Mouse (Mus musculus) heart, postnatal 0 days (tissue): ENCODE results near the gene Arap1. TPM values are rescaled to one million over a fixed set of nuclear protein-coding genes. Genes with fewer than 3 reads are reported as not detected.

Source experiments
- ATAC-seq: fragments of 200-750 bp; cut with Nextera tagmentation; 2 replicates; pipeline ENCODE4 v1.8.0; 2017; ENCODE audit warnings: low read depth, moderate number of reproducible peaks, moderate library complexity; ENCODE audit not compliant: insufficient read depth
- DNase-seq: peaks from one replicate; pipeline ENCODE4 v3.0.0-alpha.2; 2016; ENCODE audit warnings: low spot score
- H3K27ac ChIP-seq: fragments of 300-500 bp; sonication (generic); 2 replicates; pipeline ENCODE4 v1.5.1; 2014; ENCODE audit warnings: low read depth, mild to moderate bottlenecking
- H3K27me3 ChIP-seq: fragments of 300-500 bp; sonication (generic); 2 replicates; pipeline ENCODE4 v1.6.1; 2014; ENCODE audit warnings: low read length, mixed read lengths; ENCODE audit not compliant: control insufficient read depth, insufficient read depth
- H3K36me3 ChIP-seq: fragments of 300-500 bp; sonication (generic); replicated peaks from 2 replicates; pipeline ENCODE4 v1.6.1; 2014; ENCODE audit warnings: low read length, mixed read lengths; ENCODE audit not compliant: control insufficient read depth, insufficient read depth
- H3K4me1 ChIP-seq: fragments of 300-500 bp; sonication (generic); 2 replicates; pipeline ENCODE4 v1.6.1; 2014; ENCODE audit warnings: antibody characterized with exemption; ENCODE audit not compliant: control insufficient read depth, insufficient read depth
- H3K4me2 ChIP-seq: fragments of 300-500 bp; sonication (generic); 2 replicates; pipeline ENCODE4 v1.6.1; 2014; ENCODE audit warnings: low read depth, mild to moderate bottlenecking, low read length, moderate library complexity
- H3K4me3 ChIP-seq: fragments of 300-500 bp; sonication (generic); 2 replicates; pipeline ENCODE4 v1.5.1; 2014; ENCODE audit warnings: low read depth, low read length
- H3K9ac ChIP-seq: fragments of 300-500 bp; sonication (generic); replicated peaks from 2 replicates; pipeline ENCODE4 v1.6.1; 2014; ENCODE audit warnings: low read depth, low read length, mixed read lengths
- H3K9me3 ChIP-seq: fragments of 300-500 bp; sonication (generic); replicated peaks from 2 replicates; pipeline ENCODE4 v1.6.1; 2016; ENCODE audit warnings: low read length; ENCODE audit not compliant: control insufficient read depth
- CTCF ChIP-seq: IDR thresholded peaks from 2 replicates; pipeline ENCODE4 v1.5.1; 2016; ENCODE audit warnings: antibody characterized with exemption, control low read depth, low read depth
- EP300 ChIP-seq: IDR thresholded peaks from 2 replicates; pipeline ENCODE4 v1.6.1; 2016; ENCODE audit warnings: antibody characterized with exemption, low read depth
- WGBS: fragments of 180-500 bp; shearing (Covaris S2); extraction: QIAGEN DNeasy Blood & Tissue Kit; methylation state at CpG from one replicate; pipeline ENCODE4 v1.1.7; 2014; 5-methylcytosine and 5-hydroxymethylcytosine counted together
- polyA plus RNA-seq: library from polyadenylated mRNA; unstranded; fragments of >200 nt; fragmentation: Nextera tagmentation; extraction: Ambion mirVana; gene quantifications from 2 replicates; pipeline ENCODE4 v1.2.1, GENCODE M21; 2015
- total RNA-seq: library from RNA; depleted of rRNA; stranded (reverse); fragments of >200 nt; gene quantifications from 2 replicates; pipeline ENCODE4 v1.2.3, GENCODE M21; 2014; ENCODE audit warnings: low replicate concordance

Arap1 gene
- total and polyA plus RNA-seq, 2 experiments from 2014 or later, result 18.6 to 101 TPM

DNA sequence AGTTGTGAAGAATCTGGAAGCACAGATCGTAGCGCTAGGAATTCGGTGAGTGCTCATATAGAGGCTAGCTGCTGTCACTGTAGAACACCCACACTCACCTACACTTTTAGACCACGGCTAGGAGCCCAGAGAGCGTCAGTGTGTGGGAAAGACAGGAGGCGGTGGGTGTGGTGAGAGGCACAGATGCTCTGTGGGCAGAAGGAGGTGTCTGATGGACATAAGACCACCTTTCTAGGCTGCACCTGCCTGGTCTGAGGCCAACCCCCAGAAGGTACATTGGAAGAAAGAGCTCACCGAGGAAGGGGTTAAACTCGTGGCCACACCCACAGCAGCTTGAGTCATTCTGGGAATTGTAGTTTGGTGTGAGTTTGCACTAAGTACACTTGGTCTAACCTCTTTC is 78.8 kb downstream of the Arap1 start:
- DNase-seq (no peak), ATAC-seq (no peak)
- Histone ChIP-seq H3K4me2 (no peak overlapping the region), H3K36me3 (no peaks in the 10 kb centered on the region), H3K4me3 (no peak overlapping the region), H3K9ac (no peak overlapping the region), H3K27ac (no peak overlapping the region), H3K27me3 (peaks cover 18% of the 10 kb centered on the region), H3K4me1 (no peaks in the 10 kb centered on the region), H3K9me3 (no peaks in the 10 kb centered on the region)
- no peak for TF ChIP-seq EP300
- TF ChIP-seq CTCF, result no peak
- WGBS, result 65% methylated on average over 8 of the region's 8 CpGs

DNA sequence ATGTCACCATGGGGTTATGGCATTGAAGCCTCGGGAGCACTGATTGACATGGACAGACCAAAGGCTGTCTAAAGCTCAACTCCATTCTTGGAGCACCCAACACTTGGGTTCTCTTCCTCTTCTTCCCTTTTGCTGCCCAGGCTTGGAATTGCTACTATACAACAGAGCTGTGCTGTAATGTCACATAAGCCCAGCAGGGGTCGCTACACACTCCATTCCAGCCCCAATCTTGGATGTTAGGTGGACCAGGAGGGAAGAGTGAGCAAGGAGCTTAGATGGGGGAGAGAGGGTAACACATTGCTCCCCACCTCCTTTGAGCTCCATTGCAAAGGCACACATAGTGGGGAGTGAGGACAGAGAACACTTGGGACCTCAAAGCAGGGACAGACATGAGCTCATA is 79.9 kb downstream of the Arap1 start:
- no peak for ATAC-seq
- H3K4me1 ChIP-seq, result no peaks in the 10 kb centered on the region
- TF ChIP-seq CTCF (peak; percentile 82), EP300 (no peak)
- 8% methylated on average over 2 of the region's 2 CpGs for WGBS
- H3K9ac ChIP-seq, result no peak overlapping the region
- no peaks in the 10 kb centered on the region for H3K36me3 ChIP-seq
- H3K4me3 ChIP-seq, result no peak overlapping the region
- no peak overlapping the region for H3K27ac ChIP-seq
- no peaks in the 10 kb centered on the region for H3K9me3 ChIP-seq
- H3K4me2 ChIP-seq, result no peak overlapping the region
- peaks cover 14% of the 10 kb centered on the region; the same call in 1 of the 2 replicates for H3K27me3 ChIP-seq
- no peak for DNase-seq

DNA sequence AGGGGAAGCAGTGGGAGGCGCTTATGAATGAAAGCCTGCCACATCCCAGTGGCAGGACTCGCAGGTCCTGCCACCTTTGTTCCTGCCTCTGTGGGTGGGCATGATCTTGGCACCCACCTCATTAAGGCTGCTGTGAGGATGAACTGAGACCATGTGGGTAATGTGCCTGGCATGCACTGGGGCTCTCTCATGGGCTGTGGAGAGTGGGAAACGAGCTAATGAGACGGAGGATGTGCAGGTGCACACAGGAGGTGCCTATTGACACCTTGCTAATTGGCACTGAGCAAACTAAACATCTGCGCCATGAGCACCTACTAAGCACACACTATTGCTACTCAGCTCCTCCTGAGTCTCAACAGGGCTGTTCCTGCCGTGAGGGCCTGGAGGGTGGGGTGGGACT is 87.2 kb downstream of the Arap1 start:
- H3K4me1 ChIP-seq, result no peaks in the 10 kb centered on the region
- no peak overlapping the region for H3K9ac ChIP-seq
- TF ChIP-seq CTCF (no peak), EP300 (no peak)
- no peak overlapping the region for H3K4me2 ChIP-seq
- no peaks in the 10 kb centered on the region for H3K36me3 ChIP-seq
- 52% methylated on average over 6 of the region's 6 CpGs for WGBS
- no peak overlapping the region for H3K27ac ChIP-seq
- DNase-seq, result no peak
- no peaks in the 10 kb centered on the region for H3K27me3 ChIP-seq
- no peak overlapping the region for H3K4me3 ChIP-seq
- no peaks in the 10 kb centered on the region for H3K9me3 ChIP-seq
- no peak for ATAC-seq

DNA sequence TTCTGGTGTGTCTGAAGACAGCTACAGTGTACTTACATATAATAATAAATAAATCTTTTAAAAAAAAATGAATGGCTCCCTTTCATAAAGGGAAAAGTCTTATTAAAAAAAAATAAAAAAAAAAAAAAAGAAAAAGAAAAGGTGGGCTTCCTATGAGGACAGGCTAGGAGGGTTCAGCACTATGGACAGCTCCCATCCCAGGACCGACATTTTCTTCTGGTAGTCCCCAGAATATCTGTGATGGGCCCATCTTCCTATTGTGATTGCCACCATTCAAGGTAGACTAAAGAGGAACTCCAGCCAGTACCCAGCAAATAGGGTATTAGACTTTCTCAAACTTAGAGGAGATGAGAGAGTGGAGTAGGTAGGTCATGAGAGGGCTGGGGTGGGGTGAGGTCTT is 90.0 kb downstream of the Arap1 start:
- Histone ChIP-seq H3K4me3 (no peak overlapping the region), H3K27me3 (no peaks in the 10 kb centered on the region), H3K4me1 (no peaks in the 10 kb centered on the region), H3K27ac (no peak overlapping the region), H3K36me3 (no peaks in the 10 kb centered on the region), H3K4me2 (no peak overlapping the region), H3K9ac (no peak overlapping the region), H3K9me3 (no peaks in the 10 kb centered on the region)
- DNase-seq (no peak), ATAC-seq (no peak)
- WGBS, result 13% methylated on average over 1 of the region's 1 CpGs
- TF ChIP-seq EP300 (no peak), CTCF (no peak)

DNA sequence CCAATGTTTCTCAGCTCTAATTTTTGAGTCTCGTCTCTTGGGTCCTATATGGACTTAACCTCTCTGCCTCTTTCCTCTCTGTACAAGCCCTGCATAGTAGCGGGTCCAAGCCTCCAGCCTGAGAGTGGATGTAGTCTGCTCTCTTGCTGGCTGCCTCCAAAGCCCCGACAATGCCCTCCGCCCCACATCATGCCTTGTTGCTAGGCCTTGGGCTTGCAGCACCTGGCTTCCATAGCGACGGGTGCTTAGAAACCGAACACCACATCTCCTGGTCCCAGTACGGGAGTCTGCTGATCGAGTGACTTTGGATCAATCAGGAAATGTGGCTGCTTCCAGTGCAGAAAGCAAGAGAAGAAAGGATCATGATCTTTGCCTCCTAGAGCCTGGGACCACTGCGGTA is 95.2 kb downstream of the Arap1 start:
- Histone ChIP-seq H3K36me3 (no peaks in the 10 kb centered on the region), H3K27ac (no peak overlapping the region), H3K27me3 (0 out of 2 replicates have a peak, but pooled peaks cover 18% of the 10 kb centered on the region), H3K4me3 (no peak overlapping the region), H3K4me2 (no peak overlapping the region), H3K9ac (no peak overlapping the region), H3K4me1 (no peaks in the 10 kb centered on the region), H3K9me3 (no peaks in the 10 kb centered on the region)
- TF ChIP-seq EP300, result no peak
- TF ChIP-seq CTCF, result no peak
- ATAC-seq (no peak), DNase-seq (no peak)
- 75% methylated on average over 10 of the region's 10 CpGs for WGBS

DNA sequence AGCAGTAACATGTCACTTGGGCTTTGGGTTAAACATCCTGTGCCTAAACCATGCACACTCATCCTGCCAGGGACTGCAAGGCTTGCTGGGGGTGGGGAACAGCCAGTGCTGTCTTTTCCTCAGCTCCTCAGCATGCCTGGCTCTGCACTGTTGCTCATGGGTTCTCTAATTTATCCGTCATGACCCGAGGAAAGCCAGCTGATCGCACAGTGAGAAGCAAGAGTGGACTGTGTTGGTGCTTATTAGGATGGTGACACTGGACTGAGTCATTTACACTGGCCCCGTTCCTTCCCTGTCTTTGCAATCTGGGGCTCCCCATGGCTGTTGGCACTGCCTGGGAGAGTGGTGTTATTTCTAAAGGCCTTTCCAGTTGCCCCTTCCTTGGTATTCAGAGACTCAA is 96.3 kb downstream of the Arap1 start:
- Histone ChIP-seq H3K27ac (no peak overlapping the region), H3K4me1 (no peaks in the 10 kb centered on the region), H3K4me2 (no peak overlapping the region), H3K27me3 (0 out of 2 replicates have a peak, but pooled peaks cover 18% of the 10 kb centered on the region), H3K4me3 (no peak overlapping the region), H3K9me3 (no peaks in the 10 kb centered on the region), H3K9ac (no peak overlapping the region), H3K36me3 (no peaks in the 10 kb centered on the region)
- TF ChIP-seq EP300 (no peak), CTCF (no peak)
- DNase-seq (no peak), ATAC-seq (no peak)
- WGBS, result 71% methylated on average over 4 of the region's 4 CpGs
